8 mouse cellular contexts compared by ENCODE assay signal in genomic region chr7:43797844-43798462, GRCm38 (mm10). TPM values are rescaled to one million over a fixed set of nuclear protein-coding genes. Genes with fewer than 3 reads are reported as not detected.
DNase-seq lines count a peak whose midpoint lies in the region; ATAC-seq and TF ChIP-seq lines count a peak whose summit lies in the region.

No protein-coding gene starts in this region.

- no peak for TF ChIP-seq CTCF in ES-Bruce4 (IDR thresholded peaks at IDR 0.05; ENCODE audit: low read depth, low read length)
- TF ChIP-seq CTCF in lung, embryonic 14.5 days (IDR thresholded peaks at IDR 0.05; ENCODE audit: low read depth): no peak

- no peak for ATAC-seq in hindbrain, embryonic 12.5 days (ENCODE audit: low FRiP score)
- ATAC-seq in lung, embryonic 14.5 days (ENCODE audit: insufficient read depth): peak; percentile 57
- ATAC-seq in stomach, embryonic 15.5 days (ENCODE audit: insufficient read depth, low FRiP score, low read depth): peak; percentile 47

- H3K36me3 ChIP-seq in ES-Bruce4 (ENCODE audit: control insufficient read depth, insufficient read depth, low read length, poor library complexity, severe bottlenecking): no peaks in the 10 kb centered on the region
- H3K36me3 ChIP-seq in embryonic facial prominence, embryonic 10.5 days (replicated peaks): no peaks in the 10 kb centered on the region
- H3K36me3 ChIP-seq in hindbrain, embryonic 12.5 days: no peaks in the 10 kb centered on the region
- no peaks in the 10 kb centered on the region for H3K36me3 ChIP-seq in lung, embryonic 14.5 days (ENCODE audit: insufficient read depth)
- no peaks in the 10 kb centered on the region for H3K36me3 ChIP-seq in stomach, embryonic 15.5 days

- no peak for TF ChIP-seq EP300 in ES-Bruce4 (IDR thresholded peaks at IDR 0.05; ENCODE audit: insufficient read depth, low read depth, low read length)

- H3K4me1 ChIP-seq in ES-Bruce4 (ENCODE audit: control insufficient read depth, insufficient read depth, low read length): no peaks in the 10 kb centered on the region
- H3K4me1 ChIP-seq in embryonic facial prominence, embryonic 10.5 days: peaks cover 20% of the 10 kb centered on the region
- H3K4me1 ChIP-seq in hindbrain, embryonic 12.5 days: 0 out of 2 replicates have a peak, but pooled peaks cover 9% of the 10 kb centered on the region
- no peaks in the 10 kb centered on the region for H3K4me1 ChIP-seq in lung, embryonic 14.5 days (ENCODE audit: insufficient read depth)
- peaks cover 7% of the 10 kb centered on the region; the same call in 1 of the 2 replicates for H3K4me1 ChIP-seq in stomach, embryonic 15.5 days

- 39% methylated on average over 13 of the region's 13 CpGs for WGBS in embryonic facial prominence, embryonic 10.5 days
- 44% methylated on average over 13 of the region's 13 CpGs for WGBS in hindbrain, embryonic 12.5 days
- 38% methylated on average over 13 of the region's 13 CpGs for WGBS in lung, embryonic 14.5 days
- WGBS in stomach, embryonic 15.5 days: 36% methylated on average over 13 of the region's 13 CpGs

- peak overlapping the region; percentile 63 for H3K4me3 ChIP-seq in ES-Bruce4 (ENCODE audit: low read depth, low read length)
- peak overlapping the region; percentile 67 for H3K4me3 ChIP-seq in embryonic facial prominence, embryonic 10.5 days
- H3K4me3 ChIP-seq in hindbrain, embryonic 12.5 days: peak overlapping the region; percentile 36
- H3K4me3 ChIP-seq in lung, embryonic 14.5 days (ENCODE audit: low read depth, low read length): peak overlapping the region; percentile 46
- H3K4me3 ChIP-seq in stomach, embryonic 15.5 days (replicated peaks): peak overlapping the region; percentile 52

- H3K4me2 ChIP-seq in hindbrain, embryonic 12.5 days (replicated peaks): peak overlapping the region; percentile 59
- H3K4me2 ChIP-seq in lung, embryonic 14.5 days: peak overlapping the region; percentile 75
- H3K4me2 ChIP-seq in stomach, embryonic 15.5 days: peak overlapping the region; percentile 93

- H3K9me3 ChIP-seq in ES-Bruce4 (replicated peaks; ENCODE audit: control insufficient read depth, insufficient read depth, low read length, poor library complexity, severe bottlenecking): no peaks in the 10 kb centered on the region
- no peaks in the 10 kb centered on the region for H3K9me3 ChIP-seq in embryonic facial prominence, embryonic 10.5 days
- no peaks in the 10 kb centered on the region for H3K9me3 ChIP-seq in hindbrain, embryonic 12.5 days (replicated peaks)
- H3K9me3 ChIP-seq in lung, embryonic 14.5 days (ENCODE audit: low read depth, low read length): no peaks in the 10 kb centered on the region
- no peaks in the 10 kb centered on the region for H3K9me3 ChIP-seq in stomach, embryonic 15.5 days

- no peak overlapping the region for H3K27ac ChIP-seq in ES-Bruce4 (ENCODE audit: insufficient read depth, low read length)
- H3K27ac ChIP-seq in embryonic facial prominence, embryonic 10.5 days (replicated peaks): no peak overlapping the region
- no peak overlapping the region for H3K27ac ChIP-seq in hindbrain, embryonic 12.5 days
- H3K27ac ChIP-seq in lung, embryonic 14.5 days (ENCODE audit: low read depth): no peak overlapping the region
- no peak overlapping the region for H3K27ac ChIP-seq in stomach, embryonic 15.5 days

- peak; percentile 20 for DNase-seq in embryonic facial prominence, embryonic 10.5 days (ENCODE audit: low spot score)
- DNase-seq in lung, embryonic 14.5 days: peak; percentile 24
- no peak for DNase-seq in left cerebral cortex, postnatal 25 days (ENCODE audit: low spot score in 2 of 2)
- no peak for DNase-seq in left cerebral cortex, adult 9 months (ENCODE audit: low spot score in 2 of 2)
- DNase-seq in urinary bladder, postnatal 10 days (ENCODE audit: low spot score): no peak

- no peak for TF ChIP-seq POLR2A in ES-Bruce4 (IDR thresholded peaks at IDR 0.05; ENCODE audit: insufficient read depth, low read length)

- no peaks in the 10 kb centered on the region for H3K27me3 ChIP-seq in ES-Bruce4 (ENCODE audit: control insufficient read depth, insufficient read depth, low read length, poor library complexity, severe bottlenecking)
- H3K27me3 ChIP-seq in embryonic facial prominence, embryonic 10.5 days (replicated peaks; ENCODE audit: low read depth, poor library complexity, severe bottlenecking): peaks cover 37% of the 10 kb centered on the region
- peaks cover 40% of the 10 kb centered on the region for H3K27me3 ChIP-seq in hindbrain, embryonic 12.5 days
- H3K27me3 ChIP-seq in lung, embryonic 14.5 days (ENCODE audit: insufficient read depth, low read length): peaks cover 8% of the 10 kb centered on the region; the same call in 1 of the 2 replicates
- H3K27me3 ChIP-seq in stomach, embryonic 15.5 days (replicated peaks): 0 out of 2 replicates have a peak, but pooled peaks cover 3% of the 10 kb centered on the region

- intact Hi-C loops in left cerebral cortex, postnatal 25 days (cut with DNase I): no loop called here

- no peak overlapping the region for H3K9ac ChIP-seq in ES-Bruce4 (ENCODE audit: low read depth, poor library complexity, severe bottlenecking)
- H3K9ac ChIP-seq in hindbrain, embryonic 12.5 days: no peak overlapping the region
- peak overlapping the region; percentile 47; the same call in 1 of the 2 replicates for H3K9ac ChIP-seq in lung, embryonic 14.5 days
- no peak overlapping the region for H3K9ac ChIP-seq in stomach, embryonic 15.5 days

RNA-seq across cellular contexts. Expression of gene Klk8, which starts 0.6 kb away (rescaled TPM):
- polyA plus RNA-seq in ES-Bruce4 (2011; ENCODE audit: insufficient read depth, insufficient read length, low read depth, missing spikeins): 12.7 and 15.5 TPM in 2 replicates
- 17.5 and 17.9 TPM in 2 replicates for polyA plus RNA-seq in embryonic facial prominence, embryonic 10.5 days (2016; fragmentation: Nextera tagmentation; extraction: Ambion mirVana)
- polyA plus RNA-seq in hindbrain, embryonic 12.5 days (2016; fragmentation: Nextera tagmentation; extraction: Ambion mirVana): 8.9 and 10.1 TPM in 2 replicates
- 21.0 and 26.2 TPM in 2 replicates for polyA plus RNA-seq in lung, embryonic 14.5 days (2014; fragmentation: Nextera tagmentation; extraction: Ambion mirVana)
- 17.8 and 24.5 TPM in 2 replicates for polyA plus RNA-seq in stomach, embryonic 15.5 days (2015; fragmentation: Nextera tagmentation; extraction: Ambion mirVana)
- 1 to 10 TPM; 2.2 to 3.3 TPM for total RNA-seq in left cerebral cortex, postnatal 25 days (2021)

RNA-seq across cellular contexts. Expression of gene Klk9, which starts 6.3 kb away (rescaled TPM):
- polyA plus RNA-seq in ES-Bruce4 (2011; ENCODE audit: insufficient read depth, insufficient read length, low read depth, missing spikeins): not detected in 2 replicates
- polyA plus RNA-seq in embryonic facial prominence, embryonic 10.5 days (2016; fragmentation: Nextera tagmentation; extraction: Ambion mirVana): 0.10 and 0.16 TPM in 2 replicates
- polyA plus RNA-seq in hindbrain, embryonic 12.5 days (2016; fragmentation: Nextera tagmentation; extraction: Ambion mirVana): not detected in 2 replicates
- polyA plus RNA-seq in lung, embryonic 14.5 days (2014; fragmentation: Nextera tagmentation; extraction: Ambion mirVana): 0.20 TPM in 1 of 2 replicates, not detected in the other
- polyA plus RNA-seq in stomach, embryonic 15.5 days (2015; fragmentation: Nextera tagmentation; extraction: Ambion mirVana): 0.17 and 0.77 TPM in 2 replicates
- total RNA-seq in left cerebral cortex, postnatal 25 days (2021): not detected

RNA-seq across cellular contexts. Expression of gene Klk7, which starts 13.1 kb away (rescaled TPM):
- 0.70 and 0.84 TPM in 2 replicates for polyA plus RNA-seq in ES-Bruce4 (2011; ENCODE audit: insufficient read depth, insufficient read length, low read depth, missing spikeins)
- polyA plus RNA-seq in embryonic facial prominence, embryonic 10.5 days (2016; fragmentation: Nextera tagmentation; extraction: Ambion mirVana): not detected in 2 replicates
- not detected in 2 replicates for polyA plus RNA-seq in hindbrain, embryonic 12.5 days (2016; fragmentation: Nextera tagmentation; extraction: Ambion mirVana)
- polyA plus RNA-seq in lung, embryonic 14.5 days (2014; fragmentation: Nextera tagmentation; extraction: Ambion mirVana): 0.09 TPM in 1 of 2 replicates, not detected in the other
- not detected in 2 replicates for polyA plus RNA-seq in stomach, embryonic 15.5 days (2015; fragmentation: Nextera tagmentation; extraction: Ambion mirVana)
- not detected for total RNA-seq in left cerebral cortex, postnatal 25 days (2021)

RNA-seq across cellular contexts. Expression of gene Klk10, which starts 17.1 kb away (rescaled TPM):
- 1.2 and 2.1 TPM in 2 replicates for polyA plus RNA-seq in ES-Bruce4 (2011; ENCODE audit: insufficient read depth, insufficient read length, low read depth, missing spikeins)
- polyA plus RNA-seq in embryonic facial prominence, embryonic 10.5 days (2016; fragmentation: Nextera tagmentation; extraction: Ambion mirVana): 0.25 and 0.39 TPM in 2 replicates
- polyA plus RNA-seq in hindbrain, embryonic 12.5 days (2016; fragmentation: Nextera tagmentation; extraction: Ambion mirVana): 0.27 and 0.92 TPM in 2 replicates
- 0.70 and 0.81 TPM in 2 replicates for polyA plus RNA-seq in lung, embryonic 14.5 days (2014; fragmentation: Nextera tagmentation; extraction: Ambion mirVana)
- 4.1 and 17.4 TPM in 2 replicates for polyA plus RNA-seq in stomach, embryonic 15.5 days (2015; fragmentation: Nextera tagmentation; extraction: Ambion mirVana)
- total RNA-seq in left cerebral cortex, postnatal 25 days (2021): not detected

RNA-seq across cellular contexts. Expression of gene Klk11, which starts 23.5 kb away (rescaled TPM):
- not detected in 2 replicates for polyA plus RNA-seq in ES-Bruce4 (2011; ENCODE audit: insufficient read depth, insufficient read length, low read depth, missing spikeins)
- polyA plus RNA-seq in embryonic facial prominence, embryonic 10.5 days (2016; fragmentation: Nextera tagmentation; extraction: Ambion mirVana): 0.11 TPM in 1 of 2 replicates, not detected in the other
- 0.22 and 0.30 TPM in 2 replicates for polyA plus RNA-seq in hindbrain, embryonic 12.5 days (2016; fragmentation: Nextera tagmentation; extraction: Ambion mirVana)
- polyA plus RNA-seq in lung, embryonic 14.5 days (2014; fragmentation: Nextera tagmentation; extraction: Ambion mirVana): not detected in 2 replicates
- polyA plus RNA-seq in stomach, embryonic 15.5 days (2015; fragmentation: Nextera tagmentation; extraction: Ambion mirVana): 4.0 and 8.7 TPM in 2 replicates
- total RNA-seq in left cerebral cortex, postnatal 25 days (2021): not detected

Comparison
In these comparisons a context has a peak if more than half of its experiments do, and no peak if none do; other contexts are left out.
1. DNase-seq: peak in embryonic facial prominence, embryonic 10.5 days (single experiment) and lung, embryonic 14.5 days (single experiment); none in left cerebral cortex, postnatal 25 days (0 of 2), left cerebral cortex, adult 9 months (0 of 2) and urinary bladder, postnatal 10 days (single experiment).
2. Peak in every context shown above with its lines, with median percentiles within 50 percentile points of each other: H3K4me3 ChIP-seq and H3K4me2 ChIP-seq.